Mouse (Mus musculus): ENCODE results near the gene Dnase1l2.

DNA sequence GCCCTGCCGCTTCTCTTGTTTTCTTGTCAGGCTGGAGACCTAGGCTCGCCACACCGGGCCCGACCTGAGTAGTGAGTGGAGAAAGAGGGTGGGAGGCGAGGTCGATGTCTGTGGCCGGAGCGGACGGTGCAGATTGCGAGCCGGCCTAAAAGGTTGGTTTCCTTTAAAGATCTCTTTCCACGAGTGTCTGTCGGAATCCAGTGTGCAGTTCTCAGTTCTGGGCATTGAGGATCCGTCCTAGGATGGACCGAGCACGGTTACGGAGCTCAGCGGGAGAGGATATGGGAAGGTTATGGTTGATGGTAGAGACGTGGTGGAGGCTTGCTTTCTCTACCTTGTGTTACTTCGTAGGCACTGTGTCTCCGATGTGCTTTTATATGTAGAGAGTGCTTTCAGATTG is 27.9 kb downstream of the Dnase1l2 start:
- TF ChIP-seq CTCF (IDR thresholded peaks at IDR 0.05; ENCODE audit: insufficient read depth, low read depth, low read length) (no peak), POLR2A (IDR thresholded peaks at IDR 0.05; ENCODE audit: insufficient read depth, low read depth, low read length) (no peak)
